Mouse (Mus musculus): Measurements from ENCODE around the gene Nr4a1.
A peak's percentile ranks its signal among the peaks of the same experiment; 100 is the strongest.

Gene Nr4a1

GRCm38 (mm10) chr15:101255842-101256462 is 1.9 kb downstream of the Nr4a1 start:
- DNase-seq (ENCODE audit: low spot score in 2 of 2): no peak

GRCm38 (mm10) chr15:101256463-101257206 is 2.6 kb downstream of the Nr4a1 start:
- DNase-seq (ENCODE audit: low spot score in 2 of 2): no peak

GRCm38 (mm10) chr15:101258420-101258819 is 4.4 kb downstream of the Nr4a1 start:
- no peak for DNase-seq (ENCODE audit: low spot score in 2 of 2)

GRCm38 (mm10) chr15:101259922-101260321 is 5.9 kb downstream of the Nr4a1 start:
- no peak for DNase-seq (ENCODE audit: low spot score in 2 of 2)

- DNase-seq (ENCODE audit: low spot score in 2 of 2): no peak
Measured at GRCm38 (mm10) chr15:101260387-101260786, 6.3 kb downstream of the Nr4a1 start.

GRCm38 (mm10) chr15:101260874-101261622 is 7.0 kb downstream of the Nr4a1 start:
- DNase-seq (ENCODE audit: low spot score in 2 of 2): no peak

GRCm38 (mm10) chr15:101262502-101262901 is 8.4 kb downstream of the Nr4a1 start:
- no peak for DNase-seq (ENCODE audit: low spot score in 2 of 2)

GRCm38 (mm10) chr15:101266132-101266963 is 12.3 kb downstream of the Nr4a1 start:
- DNase-seq (ENCODE audit: low spot score in 2 of 2): peak; percentile 61 to 67

GRCm38 (mm10) chr15:101267053-101268032 is 13.3 kb downstream of the Nr4a1 start:
- no peak for DNase-seq (ENCODE audit: low spot score in 2 of 2)

GRCm38 (mm10) chr15:101270101-101270820 is 16.2 kb downstream of the Nr4a1 start:
- DNase-seq (ENCODE audit: low spot score in 2 of 2): no peak

GRCm38 (mm10) chr15:101271107-101271506 is 17.0 kb downstream of the Nr4a1 start:
- no peak for DNase-seq (ENCODE audit: low spot score in 2 of 2)

GRCm38 (mm10) chr15:101271513-101271912 is 17.4 kb downstream of the Nr4a1 start:
- no peak for DNase-seq (ENCODE audit: low spot score in 2 of 2)

GRCm38 (mm10) chr15:101274380-101274779 is 20.3 kb downstream of the Nr4a1 start:
- DNase-seq (ENCODE audit: low spot score in 2 of 2): no peak

- no peak for DNase-seq (ENCODE audit: low spot score in 2 of 2)
Measured at GRCm38 (mm10) chr15:101277351-101277899, 23.4 kb downstream of the Nr4a1 start.

- DNase-seq (ENCODE audit: low spot score in 2 of 2): no peak
Measured at GRCm38 (mm10) chr15:101278589-101278988, 24.5 kb downstream of the Nr4a1 start.

- DNase-seq (ENCODE audit: low spot score in 2 of 2): no peak
Measured at GRCm38 (mm10) chr15:101279430-101279999, 25.4 kb downstream of the Nr4a1 start.

GRCm38 (mm10) chr15:101282471-101282870 is 28.4 kb downstream of the Nr4a1 start:
- DNase-seq (ENCODE audit: low spot score in 2 of 2): no peak

GRCm38 (mm10) chr15:101283183-101283910 is 29.3 kb downstream of the Nr4a1 start:
- peak in 1 of 2 experiments; percentile 49 for DNase-seq (ENCODE audit: low spot score in 2 of 2)

Measured in spleen, postnatal 14 days (tissue).